Mouse (Mus musculus): ENCODE measurements around the gene Gm42417.

- no peak for TF ChIP-seq CTCF (IDR thresholded peaks at IDR 0.05; ENCODE audit: control insufficient read depth, insufficient read depth, insufficient replicate concordance, low read depth, low read length)
- no peak for TF ChIP-seq POLR2A (IDR thresholded peaks at IDR 0.05; ENCODE audit: control insufficient read depth, low read depth, low read length)
Observed at GRCm38 (mm10) chr1:36523332-36524013, 15.8 kb downstream of the Gm42417 start.
